Mouse (Mus musculus): ENCODE measurements around the gene Sestd1. TPM values are rescaled to one million over a fixed set of nuclear protein-coding genes. Genes with fewer than 3 reads are reported as not detected.

The Sestd1 gene
- 6.6 and 12.1 TPM in 2 replicates for polyA plus RNA-seq (2012; rRNA removed)

GRCm38 (mm10) chr2:77280512-77281409 lies at the start of gene Sestd1:
Gene Sestd1, minus strand, starts transcription at chr2:77280592.
- H3K4me3 ChIP-seq (replicated peaks; ENCODE audit: extremely low read depth, low read depth, low read length) = peak within 1 kb of the TSS; percentile 73
- peak; percentile 75 for DNase-seq
- WGBS = 4% methylated on average over 73 of the region's 73 CpGs
- no peak for TF ChIP-seq POLR2A (IDR thresholded peaks at IDR 0.05; ENCODE audit: borderline replicate concordance, extremely low read depth, low read depth, low read length)
- no peak for TF ChIP-seq CTCF (IDR thresholded peaks at IDR 0.05; ENCODE audit: insufficient read depth, low read length)
- H3K4me1 ChIP-seq (ENCODE audit: control insufficient read depth, insufficient read depth, low read length) = peaks cover 6% of the 10 kb centered on the region

- WGBS = 54% methylated on average over 3 of the region's 3 CpGs
- Histone ChIP-seq H3K4me1 (ENCODE audit: control insufficient read depth, insufficient read depth, low read length) (no peaks in the 10 kb centered on the region; the same call in 1 of the 2 replicates), H3K4me3 (replicated peaks; ENCODE audit: extremely low read depth, low read depth, low read length) (no peak overlapping the region)
- no peak for DNase-seq
- no peak for TF ChIP-seq POLR2A (IDR thresholded peaks at IDR 0.05; ENCODE audit: borderline replicate concordance, extremely low read depth, low read depth, low read length)
- no peak for TF ChIP-seq CTCF (IDR thresholded peaks at IDR 0.05; ENCODE audit: insufficient read depth, low read length)
Observed at GRCm38 (mm10) chr2:77327246-77327645, 46.9 kb upstream of the Sestd1 start.

- no peak for DNase-seq
- TF ChIP-seq POLR2A (IDR thresholded peaks at IDR 0.05; ENCODE audit: borderline replicate concordance, extremely low read depth, low read depth, low read length) (no peak), CTCF (IDR thresholded peaks at IDR 0.05; ENCODE audit: insufficient read depth, low read length) (no peak)
- Histone ChIP-seq H3K4me3 (replicated peaks; ENCODE audit: extremely low read depth, low read depth, low read length) (no peak overlapping the region), H3K4me1 (ENCODE audit: control insufficient read depth, insufficient read depth, low read length) (no peaks in the 10 kb centered on the region; the same call in 1 of the 2 replicates)
- WGBS = 33% methylated on average over 6 of the region's 6 CpGs
Observed at GRCm38 (mm10) chr2:77323739-77324138, 43.3 kb upstream of the Sestd1 start.

GRCm38 (mm10) chr2:77323156-77323555 lies 42.8 kb upstream of the Sestd1 start:
- TF ChIP-seq POLR2A (IDR thresholded peaks at IDR 0.05; ENCODE audit: borderline replicate concordance, extremely low read depth, low read depth, low read length) = no peak
- H3K4me1 ChIP-seq (ENCODE audit: control insufficient read depth, insufficient read depth, low read length) = no peaks in the 10 kb centered on the region; the same call in 1 of the 2 replicates
- H3K4me3 ChIP-seq (replicated peaks; ENCODE audit: extremely low read depth, low read depth, low read length) = no peak overlapping the region
- DNase-seq = no peak
- WGBS = 73% methylated on average over 9 of the region's 9 CpGs

GRCm38 (mm10) chr2:77319196-77319595 lies 38.8 kb upstream of the Sestd1 start:
- WGBS = 96% methylated on average over 5 of the region's 5 CpGs
- no peak for TF ChIP-seq POLR2A (IDR thresholded peaks at IDR 0.05; ENCODE audit: borderline replicate concordance, extremely low read depth, low read depth, low read length)
- no peak for TF ChIP-seq CTCF (IDR thresholded peaks at IDR 0.05; ENCODE audit: insufficient read depth, low read length)
- DNase-seq = no peak
- Histone ChIP-seq H3K4me3 (replicated peaks; ENCODE audit: extremely low read depth, low read depth, low read length) (no peak overlapping the region), H3K4me1 (ENCODE audit: control insufficient read depth, insufficient read depth, low read length) (no peaks in the 10 kb centered on the region; the same call in 1 of the 2 replicates)

- no peak for TF ChIP-seq CTCF (IDR thresholded peaks at IDR 0.05; ENCODE audit: insufficient read depth, low read length)
- TF ChIP-seq POLR2A (IDR thresholded peaks at IDR 0.05; ENCODE audit: borderline replicate concordance, extremely low read depth, low read depth, low read length) = no peak
- Histone ChIP-seq H3K4me3 (replicated peaks; ENCODE audit: extremely low read depth, low read depth, low read length) (no peak overlapping the region), H3K4me1 (ENCODE audit: control insufficient read depth, insufficient read depth, low read length) (no peaks in the 10 kb centered on the region)
- no peak for DNase-seq
- WGBS = 27% methylated on average over 7 of the region's 7 CpGs
Observed at GRCm38 (mm10) chr2:77316961-77317360, 36.6 kb upstream of the Sestd1 start.

GRCm38 (mm10) chr2:77313846-77314245 lies 33.5 kb upstream of the Sestd1 start:
- Histone ChIP-seq H3K4me3 (replicated peaks; ENCODE audit: extremely low read depth, low read depth, low read length) (no peak overlapping the region), H3K4me1 (ENCODE audit: control insufficient read depth, insufficient read depth, low read length) (no peaks in the 10 kb centered on the region)
- DNase-seq = no peak
- WGBS = 89% methylated on average over 10 of the region's 10 CpGs
- TF ChIP-seq POLR2A (IDR thresholded peaks at IDR 0.05; ENCODE audit: borderline replicate concordance, extremely low read depth, low read depth, low read length) = no peak
- TF ChIP-seq CTCF (IDR thresholded peaks at IDR 0.05; ENCODE audit: insufficient read depth, low read length) = no peak

- TF ChIP-seq POLR2A (IDR thresholded peaks at IDR 0.05; ENCODE audit: borderline replicate concordance, extremely low read depth, low read depth, low read length) = no peak
- TF ChIP-seq CTCF (IDR thresholded peaks at IDR 0.05; ENCODE audit: insufficient read depth, low read length) = no peak
- no peak overlapping the region for H3K4me3 ChIP-seq (replicated peaks; ENCODE audit: extremely low read depth, low read depth, low read length)
- 61% methylated on average over 9 of the region's 9 CpGs for WGBS
- no peak for DNase-seq
- no peaks in the 10 kb centered on the region for H3K4me1 ChIP-seq (ENCODE audit: control insufficient read depth, insufficient read depth, low read length)
Observed at GRCm38 (mm10) chr2:77312616-77313015, 32.2 kb upstream of the Sestd1 start.

GRCm38 (mm10) chr2:77309313-77309712 lies 28.9 kb upstream of the Sestd1 start:
- 54% methylated on average over 7 of the region's 7 CpGs for WGBS
- DNase-seq = peak; percentile 71
- Histone ChIP-seq H3K4me1 (ENCODE audit: control insufficient read depth, insufficient read depth, low read length) (no peaks in the 10 kb centered on the region), H3K4me3 (replicated peaks; ENCODE audit: extremely low read depth, low read depth, low read length) (no peak overlapping the region)
- TF ChIP-seq POLR2A (IDR thresholded peaks at IDR 0.05; ENCODE audit: borderline replicate concordance, extremely low read depth, low read depth, low read length) (no peak), CTCF (IDR thresholded peaks at IDR 0.05; ENCODE audit: insufficient read depth, low read length) (peak; percentile 54)

- TF ChIP-seq CTCF (IDR thresholded peaks at IDR 0.05; ENCODE audit: insufficient read depth, low read length) = no peak
- no peak for TF ChIP-seq POLR2A (IDR thresholded peaks at IDR 0.05; ENCODE audit: borderline replicate concordance, extremely low read depth, low read depth, low read length)
- WGBS = 54% methylated on average over 3 of the region's 3 CpGs
- Histone ChIP-seq H3K4me3 (replicated peaks; ENCODE audit: extremely low read depth, low read depth, low read length) (no peak overlapping the region), H3K4me1 (ENCODE audit: control insufficient read depth, insufficient read depth, low read length) (no peaks in the 10 kb centered on the region)
- DNase-seq = no peak
Observed at GRCm38 (mm10) chr2:77304494-77304893, 24.1 kb upstream of the Sestd1 start.

Data from lung, adult 2 months (tissue).